Mouse (Mus musculus) MEL (cell line): ENCODE results near the gene Zfp27.

Source experiments
- CTCF ChIP-seq, 3 experiments: IDR thresholded peaks in 2 of 3; conservative IDR thresholded peaks in 1 of 3; 2 replicates each; pipeline ENCODE4 v1.5.1; 2011 to 2012; ENCODE audit warnings: low read length in 3 of 3, low read depth in 2 of 3, mild to moderate bottlenecking in 2 of 3, improper control_type of control experiment in 1 of 3, inconsistent platforms in 1 of 3, mixed read lengths in 1 of 3, moderate library complexity in 1 of 3; ENCODE audit not compliant: control insufficient read depth in 1 of 3, insufficient read depth in 1 of 3, poor library complexity in 1 of 3, severe bottlenecking in 1 of 3
- MAX ChIP-seq: IDR thresholded peaks from 2 replicates; pipeline ENCODE4 v1.6.1; 2011; ENCODE audit warnings: low read length, improper control_type of control experiment
- MAZ ChIP-seq: IDR thresholded peaks from 2 replicates; pipeline ENCODE4 v1.6.1; 2012; ENCODE audit warnings: low read depth, mild to moderate bottlenecking, inconsistent platforms, low read length, improper control_type of control experiment
- MYB ChIP-seq: IDR thresholded peaks from 2 replicates; pipeline ENCODE4 v1.6.1; 2011; ENCODE audit warnings: mild to moderate bottlenecking, low read depth, low read length, improper control_type of control experiment
- POLR2AphosphoS2 ChIP-seq: IDR thresholded peaks from 2 replicates; pipeline ENCODE4 v1.6.1; 2011; ENCODE audit warnings: low read length, improper control_type of control experiment
- POLR2AphosphoS5 ChIP-seq: IDR thresholded peaks from 2 replicates; pipeline ENCODE4 v1.6.1; 2012; ENCODE audit warnings: low read depth, borderline replicate concordance, mild to moderate bottlenecking, inconsistent platforms, low read length, moderate library complexity, mixed read lengths
- RCOR1 ChIP-seq: IDR thresholded peaks from 2 replicates; pipeline ENCODE4 v1.6.1; 2012; ENCODE audit warnings: low read depth, mild to moderate bottlenecking, inconsistent platforms, low read length, improper control_type of control experiment
- TCF12 ChIP-seq: IDR thresholded peaks from 2 replicates; pipeline ENCODE4 v1.6.1; 2014; ENCODE audit warnings: low read depth, mild to moderate bottlenecking, inconsistent platforms, low read length, improper control_type of control experiment, moderate library complexity
- ZKSCAN1 ChIP-seq: IDR thresholded peaks from 2 replicates; pipeline ENCODE4 v1.6.1; 2012; ENCODE audit warnings: low read depth, mild to moderate bottlenecking, inconsistent platforms, low read length, improper control_type of control experiment, moderate library complexity
- ZMIZ1 ChIP-seq: IDR thresholded peaks from 2 replicates; pipeline ENCODE4 v1.6.1; 2012; ENCODE audit warnings: low read depth, mild to moderate bottlenecking, inconsistent platforms, low read length, improper control_type of control experiment, moderate library complexity

DNA sequence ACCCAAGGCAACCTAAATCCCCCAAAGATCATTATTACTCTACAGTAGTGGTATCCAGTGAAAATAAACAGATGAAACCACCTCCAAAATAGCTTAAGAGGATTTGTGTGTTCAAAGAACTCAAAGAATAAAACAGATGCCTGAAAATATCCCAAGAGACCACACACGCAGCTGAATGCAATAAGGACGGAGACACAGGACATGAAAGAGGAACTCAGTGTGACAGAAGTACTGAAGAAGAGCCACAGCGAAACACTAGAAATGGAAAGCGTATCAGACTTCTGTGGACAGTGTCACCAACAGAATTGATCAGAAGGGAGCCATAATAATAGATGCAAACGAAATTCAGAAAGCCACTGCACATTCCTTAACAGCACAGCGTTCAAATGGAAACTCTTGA is 32.5 kb upstream of the Zfp27 start:
- TF ChIP-seq POLR2AphosphoS5 (no peak), CTCF (IDR thresholded peaks at IDR 0.05 in 2 of 3, conservative IDR thresholded peaks at IDR 0.05 in 1 of 3; ENCODE audit: control insufficient read depth in 1 of 3, insufficient read depth in 1 of 3, low read depth in 2 of 3, low read length in 3 of 3, poor library complexity in 1 of 3, severe bottlenecking in 1 of 3) (no peak), ZKSCAN1 (no peak), POLR2AphosphoS2 (no peak), MYB (no peak), TCF12 (no peak), RCOR1 (no peak), MAX (no peak), ZMIZ1 (no peak), MAZ (no peak)
